Mouse (Mus musculus): ENCODE results near the gene Cytl1.

The Cytl1 gene

DNA sequence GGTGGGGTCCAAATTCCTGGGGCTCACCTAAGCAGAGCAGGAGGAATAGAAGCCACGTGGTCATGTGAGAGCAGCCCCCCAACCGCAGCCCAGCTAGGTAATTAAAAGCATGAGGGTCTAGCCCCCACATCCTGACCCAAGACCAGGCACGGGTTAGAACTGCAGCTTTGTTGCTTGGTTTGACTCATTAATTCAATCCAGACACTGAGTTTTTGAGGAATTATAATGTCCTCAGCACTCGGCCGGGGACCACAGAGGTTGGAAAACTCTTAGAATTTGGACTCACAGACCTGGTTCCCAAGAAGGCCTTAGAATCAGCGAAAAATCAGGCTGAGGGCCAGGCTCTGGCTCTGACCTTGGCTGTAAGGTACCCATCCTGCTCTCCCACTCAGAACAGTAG is 35.6 kb downstream of the Cytl1 start:
- no peak for DNase-seq

DNA sequence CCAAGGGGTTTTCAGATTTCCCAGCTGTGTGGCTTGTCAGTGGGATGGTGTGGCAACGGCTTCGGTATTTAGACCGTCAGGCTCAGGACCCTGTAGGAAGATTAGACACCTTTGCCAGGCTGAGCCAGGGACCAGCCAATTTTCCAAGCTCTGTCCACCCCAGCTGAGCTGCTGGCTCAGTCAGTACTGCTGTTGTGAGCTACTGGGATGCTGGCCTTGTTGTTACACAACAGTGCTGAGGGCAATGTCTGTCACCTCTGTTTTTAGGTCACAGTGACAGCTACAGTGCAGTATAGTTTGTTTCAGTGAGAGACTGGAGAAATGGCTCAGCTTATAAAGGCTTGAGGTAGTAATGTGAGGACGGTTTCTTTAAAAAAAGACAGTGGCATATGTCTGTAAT is 38.7 kb downstream of the Cytl1 start:
- DNase-seq, result no peak

DNA sequence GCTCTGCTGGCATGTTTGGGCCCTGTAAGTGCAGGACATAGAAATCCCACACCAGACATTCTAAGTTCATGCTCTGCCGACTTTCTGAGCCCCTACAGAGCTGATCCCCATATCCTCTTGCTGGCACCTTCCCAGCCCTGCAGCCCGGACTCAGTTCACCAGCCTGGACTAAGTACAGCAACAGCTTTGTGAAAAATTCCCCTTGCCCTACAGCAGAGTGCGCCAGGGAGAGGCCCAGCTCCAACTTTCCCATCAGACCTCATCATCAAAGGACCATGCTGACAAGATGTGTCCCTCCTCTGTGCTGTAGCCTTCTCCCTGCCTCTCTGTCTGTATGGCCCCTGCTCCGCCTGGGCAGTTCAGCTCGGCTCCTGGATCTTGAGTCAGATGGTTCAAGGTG is 40.4 kb downstream of the Cytl1 start:
- DNase-seq, result no peak

DNA sequence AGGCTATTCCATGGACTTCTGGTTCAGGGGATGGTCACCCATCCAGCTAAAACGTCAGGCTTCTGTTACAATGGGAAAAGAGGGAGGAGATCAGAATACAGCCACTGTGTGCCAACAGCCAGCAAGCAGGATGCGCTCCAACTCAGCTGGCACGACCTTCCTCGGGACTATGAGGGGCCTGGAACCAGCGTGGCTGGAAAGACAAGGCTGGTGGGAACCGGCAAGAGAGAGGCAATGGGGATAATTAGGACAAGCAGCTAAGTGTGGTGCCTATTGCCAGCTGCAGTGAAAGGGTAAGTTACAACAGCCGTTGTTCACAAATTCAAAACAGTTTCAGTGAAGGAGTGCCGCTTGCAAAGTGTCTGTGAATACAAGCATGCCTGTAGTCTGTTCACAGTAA is 48.0 kb downstream of the Cytl1 start:
- DNase-seq, result no peak

DNA sequence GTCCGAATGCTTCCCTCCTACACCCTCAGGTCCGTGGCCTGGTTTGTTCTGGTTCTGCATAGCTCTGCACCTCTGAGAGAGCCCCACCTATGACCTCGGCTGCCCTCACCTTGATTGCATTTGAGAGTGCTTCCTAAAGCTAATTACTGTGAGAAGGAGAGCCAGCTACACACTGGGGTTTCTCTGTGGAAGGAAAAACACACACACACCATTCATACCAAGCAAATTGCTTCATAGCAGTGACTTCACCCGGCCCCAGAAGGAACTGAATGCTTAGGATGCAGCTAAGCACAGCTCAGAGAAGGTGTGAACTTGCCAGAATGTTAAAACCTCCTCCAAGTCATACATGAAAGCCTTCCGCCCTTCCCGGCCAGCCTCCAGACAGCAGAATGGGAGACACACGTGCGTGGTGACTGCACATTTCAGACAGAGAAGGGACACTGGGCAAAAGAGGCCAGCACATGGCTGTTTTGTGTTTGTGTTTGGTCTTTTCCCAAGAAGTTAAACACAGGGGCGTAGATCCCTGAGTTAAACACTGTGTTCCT is 49.6 kb downstream of the Cytl1 start:
- no peak for DNase-seq

Data from thymus, adult 18-20 months (tissue).